Mouse (Mus musculus): ENCODE measurements around the gene Gdf5.

Gdf5 gene

DNA sequence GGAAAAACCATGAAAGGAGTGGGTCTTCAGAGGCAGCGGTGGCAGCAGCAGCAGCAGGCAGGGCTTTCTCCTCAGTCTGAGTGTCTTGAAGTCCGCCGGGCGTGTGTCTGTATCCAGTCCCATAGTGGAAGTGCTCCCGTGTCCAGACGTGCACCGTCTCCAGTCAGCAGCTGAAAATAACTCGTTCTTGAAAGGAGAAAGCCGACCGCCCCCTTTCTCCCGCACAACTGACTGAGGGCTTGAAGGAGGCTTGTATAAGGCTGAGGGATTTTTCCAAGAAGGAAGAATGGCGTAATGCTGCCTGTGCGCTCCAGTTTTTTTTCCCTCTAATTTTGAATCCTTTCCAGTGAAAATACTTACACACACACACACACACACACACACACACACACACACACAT is at the start of gene Gdf5:
Gene Gdf5 (minus strand): TSS at position 244 of the 400 bp plus-strand sequence.
- no peak for DNase-seq (ENCODE audit: low read depth, low spot score)
- Histone ChIP-seq H3K36me3 (ENCODE audit: control insufficient read depth, insufficient read depth, low read length, poor library complexity, severe bottlenecking) (no peaks in the 10 kb centered on the region), H3K27me3 (ENCODE audit: control insufficient read depth, insufficient read depth, low read length, poor library complexity, severe bottlenecking) (no peaks in the 10 kb centered on the region)

DNA sequence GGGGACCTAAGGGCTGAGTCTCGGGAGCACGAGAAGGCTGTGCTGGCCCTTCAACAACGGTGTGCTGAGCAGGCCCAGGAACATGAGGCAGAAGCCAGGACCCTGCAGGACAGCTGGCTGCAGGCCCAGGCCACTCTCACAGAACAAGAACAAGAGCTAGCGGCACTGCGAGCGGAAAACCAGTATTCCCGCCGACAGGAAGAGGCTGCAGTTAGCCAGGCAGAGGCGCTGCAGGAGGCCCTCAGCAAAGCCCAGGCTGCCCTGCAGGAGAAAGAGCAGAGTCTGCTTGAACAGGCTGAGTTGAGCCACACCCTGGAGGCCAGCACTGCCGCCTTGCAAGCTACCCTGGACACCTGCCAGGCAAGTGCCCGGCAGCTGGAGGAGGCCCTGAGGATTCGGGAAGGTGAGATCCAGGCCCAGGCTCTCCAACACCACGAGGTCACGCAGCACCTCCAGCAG is 46.7 kb upstream of the Gdf5 start:
- no peaks in the 10 kb centered on the region for H3K27me3 ChIP-seq (ENCODE audit: control insufficient read depth, insufficient read depth, low read length, poor library complexity, severe bottlenecking)
- DNase-seq (ENCODE audit: low read depth, low spot score), result no peak
- peaks cover 14% of the 10 kb centered on the region for H3K36me3 ChIP-seq (ENCODE audit: control insufficient read depth, insufficient read depth, low read length, poor library complexity, severe bottlenecking)

DNA sequence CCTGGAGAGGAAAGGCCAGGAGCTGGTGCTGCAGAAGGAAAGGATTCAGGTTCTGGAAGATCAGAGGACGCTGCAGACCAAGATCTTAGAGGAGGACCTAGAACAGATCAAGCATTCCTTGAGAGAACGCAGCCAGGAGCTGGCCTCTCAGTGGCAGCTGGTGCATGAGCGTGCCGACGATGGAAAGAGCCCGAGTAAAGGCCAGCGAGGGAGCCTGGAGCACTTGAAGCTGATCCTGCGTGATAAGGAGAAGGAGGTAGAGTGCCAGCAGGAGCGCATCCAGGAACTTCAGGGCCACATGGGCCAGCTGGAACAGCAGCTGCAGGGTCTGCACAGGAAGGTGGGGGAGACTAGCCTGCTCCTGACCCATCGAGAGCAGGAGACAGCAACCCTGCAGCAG is 46.0 kb upstream of the Gdf5 start:
- Histone ChIP-seq H3K36me3 (ENCODE audit: control insufficient read depth, insufficient read depth, low read length, poor library complexity, severe bottlenecking) (peaks cover 17% of the 10 kb centered on the region), H3K27me3 (ENCODE audit: control insufficient read depth, insufficient read depth, low read length, poor library complexity, severe bottlenecking) (no peaks in the 10 kb centered on the region)
- DNase-seq (ENCODE audit: low read depth, low spot score), result no peak

DNA sequence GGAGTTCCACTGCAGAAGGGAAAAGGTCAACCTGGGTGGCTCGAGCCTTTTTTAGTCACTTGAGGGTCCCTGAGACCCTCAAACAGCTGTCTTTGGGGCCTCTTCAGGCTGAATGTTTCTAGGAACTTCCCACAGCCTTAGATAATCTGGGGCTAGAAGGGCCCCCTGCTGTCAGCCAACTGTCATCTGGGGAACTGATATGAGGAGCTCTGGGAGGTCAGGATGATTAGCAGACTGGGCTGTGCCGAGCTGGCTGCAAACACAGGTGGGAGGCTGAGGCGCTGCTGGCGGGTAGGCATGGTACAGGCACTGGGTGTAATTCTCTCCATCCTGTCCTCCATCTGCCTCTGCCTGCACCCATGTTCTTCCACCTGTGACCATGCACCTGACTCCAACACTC is 43.9 kb upstream of the Gdf5 start:
- H3K36me3 ChIP-seq (ENCODE audit: control insufficient read depth, insufficient read depth, low read length, poor library complexity, severe bottlenecking), result peaks cover 23% of the 10 kb centered on the region
- DNase-seq (ENCODE audit: low read depth, low spot score), result no peak
- no peaks in the 10 kb centered on the region for H3K27me3 ChIP-seq (ENCODE audit: control insufficient read depth, insufficient read depth, low read length, poor library complexity, severe bottlenecking)

DNA sequence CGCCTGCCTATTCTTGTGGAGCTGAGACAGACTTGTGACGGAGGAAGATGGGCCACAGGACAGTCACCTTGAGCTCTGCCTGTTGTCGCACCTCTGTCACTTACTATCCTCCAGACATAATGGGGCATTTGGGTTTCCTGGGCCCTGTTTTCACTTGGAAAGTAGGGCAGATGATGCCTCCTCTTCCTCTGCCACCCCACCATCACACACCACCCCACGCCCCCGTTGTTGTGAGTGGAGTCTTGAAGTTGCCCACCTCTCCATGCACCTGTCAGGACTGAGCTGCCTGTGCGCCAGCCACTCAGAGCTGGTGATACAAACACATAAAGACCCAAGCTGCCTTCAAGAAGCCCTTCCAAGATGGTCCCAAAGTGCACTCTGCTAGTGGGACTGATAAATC is 42.0 kb upstream of the Gdf5 start:
- DNase-seq (ENCODE audit: low read depth, low spot score), result no peak
- H3K36me3 ChIP-seq (ENCODE audit: control insufficient read depth, insufficient read depth, low read length, poor library complexity, severe bottlenecking), result peaks cover 23% of the 10 kb centered on the region
- no peaks in the 10 kb centered on the region for H3K27me3 ChIP-seq (ENCODE audit: control insufficient read depth, insufficient read depth, low read length, poor library complexity, severe bottlenecking)

DNA sequence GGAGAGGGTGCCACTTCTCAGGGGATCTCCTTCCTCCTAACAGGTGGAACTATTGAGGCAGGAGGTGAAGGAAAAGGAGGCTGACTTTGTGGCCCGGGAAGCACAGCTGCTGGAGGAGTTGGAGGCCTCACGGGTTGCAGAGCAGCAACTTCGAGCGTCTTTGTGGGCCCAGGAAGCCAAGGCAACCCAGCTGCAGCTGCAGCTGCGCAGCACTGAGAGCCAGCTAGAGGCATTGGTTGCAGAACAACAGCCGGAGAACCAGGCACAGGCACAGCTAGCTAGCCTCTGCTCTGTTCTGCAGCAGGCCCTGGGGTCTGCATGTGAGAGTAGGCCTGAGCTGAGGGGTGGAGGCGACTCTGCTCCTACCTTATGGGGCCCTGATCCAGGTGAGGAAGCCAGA is 40.6 kb upstream of the Gdf5 start:
- peaks cover 18% of the 10 kb centered on the region for H3K36me3 ChIP-seq (ENCODE audit: control insufficient read depth, insufficient read depth, low read length, poor library complexity, severe bottlenecking)
- no peaks in the 10 kb centered on the region for H3K27me3 ChIP-seq (ENCODE audit: control insufficient read depth, insufficient read depth, low read length, poor library complexity, severe bottlenecking)
- no peak for DNase-seq (ENCODE audit: low read depth, low spot score)

DNA sequence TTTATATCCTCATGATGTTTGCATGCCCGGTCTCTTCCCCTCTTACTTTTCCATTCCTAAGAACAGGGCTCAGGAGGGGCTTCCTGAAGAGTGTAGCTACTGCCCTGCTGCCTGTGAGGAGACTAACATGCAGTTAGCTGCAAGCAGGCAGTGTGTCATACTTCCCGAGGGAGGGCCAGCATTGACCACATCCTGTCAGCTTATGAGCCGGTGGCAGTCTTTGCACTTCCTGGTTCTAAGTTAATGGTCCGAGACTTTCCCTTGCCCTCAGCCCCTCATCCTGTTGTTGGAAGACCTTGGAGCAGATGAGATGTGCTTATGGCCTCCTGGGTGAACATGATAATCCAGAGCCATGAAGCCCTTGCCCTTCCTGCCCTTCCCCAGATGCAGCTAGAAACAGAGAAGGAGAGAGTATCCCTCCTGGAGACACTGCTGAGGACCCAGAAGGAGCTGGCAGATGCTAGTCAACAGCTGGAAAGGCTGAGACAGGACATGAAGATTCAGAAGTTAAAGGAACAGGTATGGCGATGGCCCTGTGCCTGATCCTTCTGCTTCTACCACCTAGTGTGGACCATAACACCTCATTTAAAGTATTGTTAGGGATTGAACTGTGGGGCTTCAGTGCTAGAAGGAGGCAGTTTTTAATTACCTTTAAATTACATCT is 34.3 kb upstream of the Gdf5 start:
- Histone ChIP-seq H3K27me3 (ENCODE audit: control insufficient read depth, insufficient read depth, low read length, poor library complexity, severe bottlenecking) (no peaks in the 10 kb centered on the region), H3K36me3 (ENCODE audit: control insufficient read depth, insufficient read depth, low read length, poor library complexity, severe bottlenecking) (peaks cover 2% of the 10 kb centered on the region; the same call in 1 of the 2 replicates)
- DNase-seq (ENCODE audit: low read depth, low spot score), result peak; percentile 72

DNA sequence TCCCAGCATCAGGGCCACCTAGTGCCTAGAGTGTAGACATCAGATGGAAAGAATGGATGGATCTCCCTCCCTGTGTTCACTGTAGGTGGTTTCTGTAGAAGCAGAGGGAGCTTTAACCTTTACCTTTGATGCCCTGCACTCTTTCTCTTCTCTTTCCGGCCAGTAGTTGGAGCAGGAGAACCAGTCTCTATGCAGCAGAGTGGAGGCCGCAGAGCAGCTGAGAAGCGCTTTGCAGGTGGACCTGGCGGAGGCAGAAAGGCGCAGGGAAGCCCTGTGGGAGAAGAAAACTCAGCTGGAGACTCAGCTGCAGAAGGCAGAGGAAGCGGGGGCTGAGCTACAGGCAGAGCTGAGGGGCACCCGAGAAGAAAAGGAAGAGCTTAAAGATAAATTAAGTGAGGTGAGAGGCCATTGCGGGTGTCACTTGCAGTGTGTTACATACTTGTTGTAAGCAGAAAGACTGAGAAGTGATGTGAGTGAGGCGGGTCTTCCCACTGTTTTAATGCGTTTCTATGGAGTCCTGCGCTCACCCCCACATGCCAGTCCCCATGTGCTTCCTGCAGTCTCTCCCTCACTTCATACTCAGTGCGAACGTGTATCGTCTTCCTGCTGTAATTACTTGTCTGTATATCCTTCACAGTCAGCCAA is 29.0 kb upstream of the Gdf5 start:
- Histone ChIP-seq H3K36me3 (ENCODE audit: control insufficient read depth, insufficient read depth, low read length, poor library complexity, severe bottlenecking) (peaks cover 6% of the 10 kb centered on the region), H3K27me3 (ENCODE audit: control insufficient read depth, insufficient read depth, low read length, poor library complexity, severe bottlenecking) (no peaks in the 10 kb centered on the region)
- peak; percentile 55 for DNase-seq (ENCODE audit: low read depth, low spot score)

DNA sequence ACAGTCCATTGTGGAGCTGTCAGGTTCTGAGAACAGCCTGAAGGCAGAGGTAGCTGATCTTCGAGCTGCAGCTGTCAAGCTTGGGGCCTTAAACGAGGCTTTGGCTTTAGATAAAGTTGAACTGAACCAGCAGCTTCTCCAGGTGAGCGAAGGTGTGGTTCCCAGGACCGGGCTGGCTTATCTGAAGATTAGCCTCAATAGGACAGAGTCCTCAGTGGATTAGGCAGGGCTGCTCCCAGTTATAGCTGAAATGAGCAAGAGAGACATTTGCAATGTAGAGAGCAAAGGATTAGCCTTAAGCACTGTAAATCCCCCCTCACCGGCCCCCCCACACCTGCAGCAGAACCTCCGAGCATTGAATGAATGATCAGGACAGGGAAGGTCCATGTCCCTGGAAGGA is 28.2 kb upstream of the Gdf5 start:
- H3K27me3 ChIP-seq (ENCODE audit: control insufficient read depth, insufficient read depth, low read length, poor library complexity, severe bottlenecking), result no peaks in the 10 kb centered on the region
- DNase-seq (ENCODE audit: low read depth, low spot score), result no peak
- H3K36me3 ChIP-seq (ENCODE audit: control insufficient read depth, insufficient read depth, low read length, poor library complexity, severe bottlenecking), result peaks cover 9% of the 10 kb centered on the region

DNA sequence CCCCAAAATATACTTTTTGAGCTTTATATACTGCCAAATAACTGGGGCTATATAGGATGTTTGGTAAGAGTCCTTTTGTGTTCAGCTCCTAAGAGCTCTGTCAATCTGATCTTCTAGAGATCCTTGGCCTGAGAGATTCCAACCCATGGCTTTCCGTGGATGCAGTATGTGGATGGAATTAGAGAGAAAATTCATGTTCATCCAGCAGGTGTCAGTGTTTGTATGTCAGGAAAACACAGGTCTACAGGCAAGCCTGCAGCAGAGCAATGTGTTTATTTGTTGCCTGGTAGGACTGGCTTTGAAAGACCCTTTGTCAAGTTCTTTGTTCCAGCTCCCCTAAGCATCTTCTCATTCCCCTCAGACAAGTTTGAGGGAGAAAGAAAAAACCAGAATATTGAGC is 17.8 kb upstream of the Gdf5 start:
- H3K27me3 ChIP-seq (ENCODE audit: control insufficient read depth, insufficient read depth, low read length, poor library complexity, severe bottlenecking), result no peaks in the 10 kb centered on the region
- H3K36me3 ChIP-seq (ENCODE audit: control insufficient read depth, insufficient read depth, low read length, poor library complexity, severe bottlenecking), result peaks cover 8% of the 10 kb centered on the region
- DNase-seq (ENCODE audit: low read depth, low spot score), result peak; percentile 48

DNA sequence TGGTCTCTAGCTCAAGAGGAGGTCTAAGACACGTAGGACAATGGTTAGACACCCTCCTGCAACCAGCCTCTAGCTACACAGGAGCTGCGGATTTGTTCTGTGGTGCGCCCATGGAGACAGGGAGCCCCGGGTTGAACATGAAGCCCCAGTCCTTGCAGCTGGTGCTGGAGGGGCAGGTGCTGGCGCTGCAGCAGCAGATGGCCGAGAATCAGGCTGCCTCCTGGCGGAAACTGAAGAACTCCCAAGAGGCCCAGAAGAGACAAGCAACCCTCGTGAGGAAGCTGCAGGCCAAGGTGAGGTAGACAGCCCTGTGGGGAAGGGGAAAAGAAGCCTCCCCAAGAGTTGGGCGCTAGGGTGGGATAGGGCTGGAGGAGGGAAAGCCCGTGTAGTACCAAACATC is 16.7 kb upstream of the Gdf5 start:
- Histone ChIP-seq H3K36me3 (ENCODE audit: control insufficient read depth, insufficient read depth, low read length, poor library complexity, severe bottlenecking) (peaks cover 8% of the 10 kb centered on the region), H3K27me3 (ENCODE audit: control insufficient read depth, insufficient read depth, low read length, poor library complexity, severe bottlenecking) (no peaks in the 10 kb centered on the region)
- DNase-seq (ENCODE audit: low read depth, low spot score), result peak; percentile 63

DNA sequence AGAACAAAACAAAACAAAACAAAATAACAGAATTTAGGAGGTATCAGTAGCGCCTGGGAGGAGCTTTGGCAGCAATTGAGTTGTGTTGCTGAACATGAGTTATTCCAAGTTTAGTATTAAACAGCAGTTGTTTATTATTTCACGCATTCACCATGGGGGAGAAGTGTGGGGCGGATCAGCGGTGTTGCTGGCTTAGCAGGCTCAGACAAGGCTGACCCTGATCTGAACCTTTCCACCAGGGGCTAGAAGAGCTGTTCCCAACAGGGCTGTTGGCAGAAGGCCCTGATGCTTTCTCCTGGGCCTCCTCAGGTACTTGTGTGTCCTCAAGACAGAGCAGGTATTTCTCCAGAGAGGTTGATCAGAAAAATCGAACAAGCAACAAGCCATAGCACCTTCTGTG is 14.8 kb upstream of the Gdf5 start:
- peaks cover 8% of the 10 kb centered on the region for H3K36me3 ChIP-seq (ENCODE audit: control insufficient read depth, insufficient read depth, low read length, poor library complexity, severe bottlenecking)
- DNase-seq (ENCODE audit: low read depth, low spot score), result no peak
- H3K27me3 ChIP-seq (ENCODE audit: control insufficient read depth, insufficient read depth, low read length, poor library complexity, severe bottlenecking), result no peaks in the 10 kb centered on the region

DNA sequence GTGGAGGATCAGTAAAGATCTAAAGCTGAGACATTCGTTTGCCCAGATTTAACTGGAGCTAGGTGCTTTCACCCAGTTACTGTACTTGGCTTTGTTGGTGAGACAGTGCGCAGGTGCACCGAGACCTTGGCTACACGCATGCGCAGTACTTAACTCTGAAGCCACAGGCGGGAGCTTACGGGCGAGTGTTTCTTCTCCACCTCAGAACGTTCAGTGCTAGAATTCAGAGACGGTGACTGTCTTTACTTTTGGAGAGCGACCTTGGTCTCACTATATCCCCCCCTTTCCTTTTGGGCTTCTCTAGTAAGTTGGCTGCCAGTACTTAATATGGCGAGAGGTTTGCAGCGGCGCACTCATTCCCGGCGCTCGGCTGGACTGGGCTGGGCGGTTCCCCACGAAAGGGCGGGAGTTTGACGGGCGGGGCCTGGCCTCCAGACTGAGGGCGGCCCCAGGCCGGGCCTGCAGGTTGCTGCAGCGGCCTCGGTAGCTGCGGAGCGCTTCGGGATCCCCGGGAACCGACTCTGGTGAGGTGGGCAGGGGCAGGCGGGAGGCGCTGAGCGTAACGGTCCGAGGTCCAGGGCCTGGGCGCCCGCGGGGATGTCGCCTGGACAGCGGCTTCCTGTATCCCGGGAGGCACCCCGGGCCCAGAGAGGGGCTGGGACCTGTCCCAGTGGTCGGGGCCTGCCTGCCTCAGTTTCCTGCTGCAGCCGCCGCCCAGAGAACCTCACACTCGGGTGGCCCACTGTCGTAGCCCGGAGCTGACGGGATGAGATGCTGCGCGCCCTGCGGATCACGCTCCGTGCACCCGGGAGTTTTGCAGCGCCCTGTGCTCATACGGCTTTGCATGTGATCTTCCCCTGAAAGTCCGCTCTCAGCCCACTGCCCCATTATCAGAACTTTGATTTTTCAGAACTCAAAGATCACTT is 11.2 kb upstream of the Gdf5 start, which contains the start of gene Cep250:
Gene Cep250 (plus strand): TSS at position 325 of the 926 bp plus-strand sequence.
- DNase-seq (ENCODE audit: low read depth, low spot score), result peak; percentile 93
- H3K27me3 ChIP-seq (ENCODE audit: control insufficient read depth, insufficient read depth, low read length, poor library complexity, severe bottlenecking), result no peaks in the 10 kb centered on the region
- H3K36me3 ChIP-seq (ENCODE audit: control insufficient read depth, insufficient read depth, low read length, poor library complexity, severe bottlenecking), result no peaks in the 10 kb centered on the region

DNA sequence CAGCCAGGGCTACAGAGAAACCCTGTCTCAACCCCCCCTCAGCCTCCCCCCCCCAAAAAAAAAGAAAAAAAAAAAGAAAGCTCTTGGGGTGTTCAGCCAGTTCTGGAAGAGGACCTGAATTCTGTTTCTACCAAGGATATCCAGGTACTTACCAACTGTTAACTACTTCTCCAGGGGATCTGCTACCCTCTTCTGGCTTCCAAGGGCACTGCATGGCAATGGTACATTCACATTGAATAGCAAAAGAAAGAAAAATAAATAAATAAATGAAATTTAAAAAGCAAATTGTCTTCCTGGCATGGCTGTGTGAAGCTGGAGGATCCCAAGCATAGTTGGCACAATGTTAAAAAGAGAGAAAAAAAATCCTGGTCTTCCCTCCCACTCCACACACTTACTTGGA is 6.8 kb upstream of the Gdf5 start:
- Histone ChIP-seq H3K27me3 (ENCODE audit: control insufficient read depth, insufficient read depth, low read length, poor library complexity, severe bottlenecking) (no peaks in the 10 kb centered on the region), H3K36me3 (ENCODE audit: control insufficient read depth, insufficient read depth, low read length, poor library complexity, severe bottlenecking) (no peaks in the 10 kb centered on the region)
- peak; percentile 61 for DNase-seq (ENCODE audit: low read depth, low spot score)

DNA sequence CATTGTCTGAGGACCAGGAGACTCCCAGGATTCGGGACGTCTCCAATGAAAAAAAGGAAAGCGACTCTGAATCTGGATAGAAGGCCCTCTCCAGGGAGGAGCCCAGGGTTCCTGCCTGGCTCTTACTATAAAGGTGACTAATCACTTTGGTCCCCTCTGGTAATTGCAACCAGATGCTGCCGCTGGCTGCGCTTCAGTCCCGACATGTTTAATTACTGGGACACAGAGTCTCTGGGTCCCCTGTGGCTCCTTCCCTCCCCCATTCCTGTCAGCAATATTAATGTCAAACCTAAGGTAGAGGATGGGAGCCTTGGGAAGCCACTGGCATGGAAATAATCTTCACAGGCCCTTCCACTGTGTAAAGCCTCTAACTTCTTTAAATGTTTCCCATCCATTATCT is 4.2 kb upstream of the Gdf5 start:
- no peaks in the 10 kb centered on the region for H3K36me3 ChIP-seq (ENCODE audit: control insufficient read depth, insufficient read depth, low read length, poor library complexity, severe bottlenecking)
- no peaks in the 10 kb centered on the region for H3K27me3 ChIP-seq (ENCODE audit: control insufficient read depth, insufficient read depth, low read length, poor library complexity, severe bottlenecking)
- DNase-seq (ENCODE audit: low read depth, low spot score), result no peak

Measured in splenic B cell, adult 2 months (primary cell).